Mouse (Mus musculus) limb, embryonic 10.5 days (tissue): ENCODE results near the gene Prkce. TPM values are rescaled to one million over a fixed set of nuclear protein-coding genes. Genes with fewer than 3 reads are reported as not detected.

ENCODE experiments used
- DNase-seq: peaks from one replicate; pipeline ENCODE4 v3.0.0-alpha.2; 2017; ENCODE audit warnings: low spot score
- H3K27ac ChIP-seq: fragments of 300-500 bp; sonication (generic); 2 replicates; pipeline ENCODE4 v1.5.1; 2016; ENCODE audit warnings: mild to moderate bottlenecking
- H3K27me3 ChIP-seq: fragments of 300-500 bp; sonication (generic); 2 replicates; pipeline ENCODE4 v1.6.1; 2016; ENCODE audit warnings: low read depth, mild to moderate bottlenecking; ENCODE audit not compliant: poor library complexity, severe bottlenecking
- H3K36me3 ChIP-seq: fragments of 300-500 bp; sonication (generic); 2 replicates; pipeline ENCODE4 v1.6.1; 2016; ENCODE audit warnings: mild to moderate bottlenecking, moderate library complexity
- H3K4me1 ChIP-seq: fragments of 300-500 bp; sonication (generic); 2 replicates; pipeline ENCODE4 v1.6.1; 2016
- H3K4me3 ChIP-seq: fragments of 300-500 bp; sonication (generic); 2 replicates; pipeline ENCODE4 v1.5.1; 2016; ENCODE audit warnings: mild to moderate bottlenecking, moderate library complexity
- H3K9me3 ChIP-seq: fragments of 300-500 bp; sonication (generic); replicated peaks from 2 replicates; pipeline ENCODE4 v1.6.1; 2016; ENCODE audit warnings: mild to moderate bottlenecking
- WGBS: fragments of 180-500 bp; shearing (Covaris S2); methylation state at CpG from one replicate; pipeline ENCODE4 v1.1.7; 2016; 5-methylcytosine and 5-hydroxymethylcytosine counted together
- polyA plus RNA-seq: library from polyadenylated mRNA; unstranded; fragments of >200 nt; fragmentation: Nextera tagmentation; extraction: Ambion mirVana; gene quantifications from 2 replicates; pipeline ENCODE4 v1.2.1, GENCODE M21; 2016

Prkce gene
- polyA plus RNA-seq, 1 experiment from 2014 or later, result 4.9 TPM

- Histone ChIP-seq H3K9me3 (no peaks in the 10 kb centered on the region), H3K4me1 (peaks cover 47% of the 10 kb centered on the region), H3K4me3 (no peak overlapping the region), H3K36me3 (no peaks in the 10 kb centered on the region), H3K27ac (peak overlapping the region; percentile 2; the same call in 1 of the 2 replicates), H3K27me3 (no peaks in the 10 kb centered on the region)
- no peak for DNase-seq
- WGBS, result 82% methylated on average over 10 of the region's 10 CpGs
Observed at GRCm38 (mm10) chr17:86325317-86325716, 157.7 kb downstream of the Prkce start.

- WGBS, result 85% methylated on average over 4 of the region's 4 CpGs
- no peak overlapping the region for H3K4me3 ChIP-seq
- H3K27me3 ChIP-seq, result no peaks in the 10 kb centered on the region
- H3K27ac ChIP-seq, result no peak overlapping the region
- DNase-seq, result no peak
- H3K4me1 ChIP-seq, result peaks cover 63% of the 10 kb centered on the region
- H3K36me3 ChIP-seq, result no peaks in the 10 kb centered on the region
- H3K9me3 ChIP-seq, result no peaks in the 10 kb centered on the region
Observed at GRCm38 (mm10) chr17:86327958-86328357, 160.4 kb downstream of the Prkce start.

GRCm38 (mm10) chr17:86329273-86330075 lies 161.9 kb downstream of the Prkce start:
- DNase-seq, result peak; percentile 46
- Histone ChIP-seq H3K36me3 (no peaks in the 10 kb centered on the region), H3K4me1 (peaks cover 48% of the 10 kb centered on the region), H3K9me3 (no peaks in the 10 kb centered on the region), H3K27me3 (no peaks in the 10 kb centered on the region), H3K4me3 (peak overlapping the region; percentile 7), H3K27ac (peak overlapping the region; percentile 75)
- WGBS, result 23% methylated on average over 16 of the region's 16 CpGs

- Histone ChIP-seq H3K27ac (peak overlapping the region; percentile 75), H3K36me3 (no peaks in the 10 kb centered on the region), H3K4me1 (peaks cover 41% of the 10 kb centered on the region), H3K27me3 (no peaks in the 10 kb centered on the region), H3K9me3 (no peaks in the 10 kb centered on the region), H3K4me3 (no peak overlapping the region)
- DNase-seq, result peak; percentile 51
- WGBS, result 39% methylated on average over 16 of the region's 16 CpGs
Observed at GRCm38 (mm10) chr17:86330076-86330955, 162.7 kb downstream of the Prkce start.

GRCm38 (mm10) chr17:86331835-86332234 lies 164.2 kb downstream of the Prkce start:
- Histone ChIP-seq H3K9me3 (no peaks in the 10 kb centered on the region), H3K4me1 (peaks cover 51% of the 10 kb centered on the region), H3K36me3 (no peaks in the 10 kb centered on the region), H3K4me3 (no peak overlapping the region), H3K27me3 (no peaks in the 10 kb centered on the region), H3K27ac (0 out of 2 replicates have a peak overlapping the region, but pooled peaks have one; percentile 75)
- DNase-seq, result no peak
- 76% methylated on average over 8 of the region's 8 CpGs for WGBS

GRCm38 (mm10) chr17:86334990-86335389 lies 167.4 kb downstream of the Prkce start:
- Histone ChIP-seq H3K27ac (no peak overlapping the region; the same call in 1 of the 2 replicates), H3K36me3 (no peaks in the 10 kb centered on the region), H3K4me1 (peaks cover 44% of the 10 kb centered on the region), H3K27me3 (no peaks in the 10 kb centered on the region), H3K4me3 (no peak overlapping the region), H3K9me3 (no peaks in the 10 kb centered on the region)
- 92% methylated on average over 4 of the region's 4 CpGs for WGBS
- no peak for DNase-seq

- DNase-seq, result no peak
- Histone ChIP-seq H3K4me3 (no peak overlapping the region), H3K4me1 (peaks cover 27% of the 10 kb centered on the region), H3K9me3 (no peaks in the 10 kb centered on the region), H3K27ac (peak overlapping the region; percentile 59; the same call in 1 of the 2 replicates), H3K36me3 (no peaks in the 10 kb centered on the region), H3K27me3 (no peaks in the 10 kb centered on the region)
- 74% methylated on average over 4 of the region's 4 CpGs for WGBS
Observed at GRCm38 (mm10) chr17:86336652-86337073, 169.1 kb downstream of the Prkce start.

GRCm38 (mm10) chr17:86337076-86337475 lies 169.5 kb downstream of the Prkce start:
- Histone ChIP-seq H3K4me3 (no peak overlapping the region), H3K4me1 (peaks cover 24% of the 10 kb centered on the region), H3K9me3 (no peaks in the 10 kb centered on the region), H3K36me3 (no peaks in the 10 kb centered on the region), H3K27me3 (no peaks in the 10 kb centered on the region), H3K27ac (peak overlapping the region; percentile 59; the same call in 1 of the 2 replicates)
- WGBS, result 67% methylated on average over 3 of the region's 3 CpGs
- no peak for DNase-seq

GRCm38 (mm10) chr17:86338328-86338727 lies 170.7 kb downstream of the Prkce start:
- H3K4me1 ChIP-seq, result peaks cover 24% of the 10 kb centered on the region
- WGBS, result 79% methylated on average over 5 of the region's 5 CpGs
- H3K27ac ChIP-seq, result no peak overlapping the region; the same call in 1 of the 2 replicates
- H3K9me3 ChIP-seq, result no peaks in the 10 kb centered on the region
- H3K4me3 ChIP-seq, result no peak overlapping the region
- no peak for DNase-seq
- H3K27me3 ChIP-seq, result no peaks in the 10 kb centered on the region
- no peaks in the 10 kb centered on the region for H3K36me3 ChIP-seq

- peaks cover 8% of the 10 kb centered on the region; the same call in 1 of the 2 replicates for H3K4me1 ChIP-seq
- H3K36me3 ChIP-seq, result no peaks in the 10 kb centered on the region
- no peaks in the 10 kb centered on the region for H3K27me3 ChIP-seq
- no peak for DNase-seq
- no peak overlapping the region for H3K27ac ChIP-seq
- no peak overlapping the region for H3K4me3 ChIP-seq
- 74% methylated on average over 8 of the region's 8 CpGs for WGBS
- no peaks in the 10 kb centered on the region for H3K9me3 ChIP-seq
Observed at GRCm38 (mm10) chr17:86344032-86344431, 176.4 kb downstream of the Prkce start.

- no peak for DNase-seq
- WGBS, result 78% methylated on average over 22 of the region's 22 CpGs
- Histone ChIP-seq H3K27me3 (no peaks in the 10 kb centered on the region), H3K36me3 (no peaks in the 10 kb centered on the region), H3K9me3 (no peaks in the 10 kb centered on the region), H3K27ac (no peak overlapping the region), H3K4me3 (no peak overlapping the region), H3K4me1 (peaks cover 10% of the 10 kb centered on the region; the same call in 1 of the 2 replicates)
Observed at GRCm38 (mm10) chr17:86345234-86346005, 177.8 kb downstream of the Prkce start.

GRCm38 (mm10) chr17:86350236-86350635 lies 182.7 kb downstream of the Prkce start:
- no peak overlapping the region for H3K27ac ChIP-seq
- WGBS, result 93% methylated on average over 3 of the region's 3 CpGs
- no peak overlapping the region for H3K4me3 ChIP-seq

More at GRCm38 (mm10) chr17:86350236-86350635, 182.7 kb downstream of the Prkce start:
- Histone ChIP-seq H3K36me3 (no peaks in the 10 kb centered on the region), H3K27me3 (no peaks in the 10 kb centered on the region), H3K4me1 (peaks cover 34% of the 10 kb centered on the region), H3K9me3 (no peaks in the 10 kb centered on the region)
- no peak for DNase-seq
